Mouse (Mus musculus) lung, adult 2 months (tissue): ENCODE measurements around the gene Gtf2h1.

ENCODE experiments used
- CTCF ChIP-seq: fragments of 200-500 bp; IDR thresholded peaks from 2 replicates; pipeline ENCODE4 v1.5.1; 2011; ENCODE audit warnings: mild to moderate bottlenecking, low read length, control low read depth; ENCODE audit not compliant: insufficient read depth
- POLR2A ChIP-seq: fragments of 200-500 bp; IDR thresholded peaks from 2 replicates; pipeline ENCODE4 v1.6.1; 2011; ENCODE audit warnings: low read depth, mild to moderate bottlenecking, control low read depth, low read length, borderline replicate concordance; ENCODE audit errors: extremely low read depth

GRCm38 (mm10) chr7:46829911-46830310 is 34.0 kb downstream of the Gtf2h1 start:
- TF ChIP-seq CTCF (no peak), POLR2A (no peak)
